Mouse (Mus musculus): ENCODE data around the gene Gfral. TPM values are rescaled to one million over a fixed set of nuclear protein-coding genes. Genes with fewer than 3 reads are reported as not detected.

Gfral gene
- total RNA-seq, 1 experiment, result not detected

DNA sequence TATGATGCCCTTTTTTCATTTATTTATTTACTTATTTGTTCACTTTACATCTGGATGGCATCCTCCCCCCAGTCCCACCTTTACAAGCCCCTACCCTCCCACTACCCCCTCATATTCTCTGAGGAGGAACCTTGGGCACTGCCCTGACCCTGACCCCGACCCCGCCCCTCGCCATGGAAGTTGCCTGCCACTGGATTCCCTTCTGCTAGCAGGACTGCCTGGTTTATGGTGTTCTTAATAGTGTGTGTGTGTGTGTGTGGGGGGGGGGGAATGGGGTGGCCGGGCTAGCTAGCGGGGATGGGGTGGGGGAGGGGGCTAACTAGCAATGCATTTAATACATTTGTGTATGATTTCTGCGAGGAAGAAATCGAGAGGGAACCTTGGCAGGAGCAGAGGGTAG is 21.4 kb upstream of the Gfral start:
- no peak overlapping the region for H3K4me3 ChIP-seq (ENCODE audit: insufficient read depth in 1 of 2, low read depth in 1 of 2, low read length in 2 of 2, poor library complexity in 1 of 2, severe bottlenecking in 1 of 2)
- no peak for DNase-seq (ENCODE audit: low read depth, low spot score)

DNA sequence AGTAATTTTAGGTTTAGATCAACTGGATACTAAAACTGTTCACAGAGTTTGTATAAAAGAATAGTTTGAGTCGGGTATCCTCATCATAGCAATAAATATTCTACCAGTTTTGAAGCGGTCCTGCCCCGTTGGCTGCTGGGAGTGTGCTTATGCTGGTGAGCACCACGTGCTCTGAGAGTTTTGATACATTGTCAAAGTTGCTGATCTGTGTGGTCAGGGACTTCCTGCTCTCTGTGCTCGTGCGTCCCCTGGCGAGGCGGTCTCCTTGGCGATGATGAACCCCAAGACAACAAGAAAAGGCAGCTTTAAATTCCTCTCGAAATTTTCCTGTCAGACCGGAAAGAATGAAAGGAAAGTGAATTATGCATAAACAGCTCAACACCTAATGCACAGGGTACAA is 16.9 kb upstream of the Gfral start:
- in situ Hi-C loops (cut with MboI; ENCODE audit: low sequenced_read_pairs in 2 of 2, unreplicated experiment in 2 of 2), result no loop called here
- Histone ChIP-seq H3K9ac (ENCODE audit: insufficient read depth, low read depth, low read length, poor library complexity, severe bottlenecking) (no peak overlapping the region), H3K27ac (ENCODE audit: insufficient read depth, low read depth, low read length, poor library complexity, severe bottlenecking) (no peak overlapping the region), H3K4me1 (ENCODE audit: control insufficient read depth in 2 of 2, insufficient read depth in 2 of 2, low read length in 2 of 2, poor library complexity in 1 of 2) (peaks cover 0 to 2% of the 10 kb centered on the region in 2 experiments; a peak in 1 of 4 replicates), H3K36me3 (ENCODE audit: control insufficient read depth, insufficient read depth, low read length, poor library complexity, severe bottlenecking) (no peaks in the 10 kb centered on the region), H3K4me3 (ENCODE audit: insufficient read depth in 1 of 2, low read depth in 1 of 2, low read length in 2 of 2, poor library complexity in 1 of 2, severe bottlenecking in 1 of 2) (no peak overlapping the region), H3K9me3 (ENCODE audit: control insufficient read depth, insufficient read depth, low read depth, low read length) (no peaks in the 10 kb centered on the region)
- TF ChIP-seq ZC3H11A (IDR thresholded peaks at IDR 0.05; ENCODE audit: borderline replicate concordance, low read depth, low read length), result no peak
- no peak for TF ChIP-seq CHD2 (IDR thresholded peaks at IDR 0.05; ENCODE audit: low read depth, low read length)
- no peak for TF ChIP-seq HCFC1 (IDR thresholded peaks at IDR 0.05; ENCODE audit: borderline replicate concordance, insufficient read depth, low read length)
- TF ChIP-seq ZNF384 (IDR thresholded peaks at IDR 0.05; ENCODE audit: low read depth, low read length), result no peak
- TF ChIP-seq MAFK (IDR thresholded peaks at IDR 0.05; ENCODE audit: insufficient read depth, low read depth, low read length), result no peak
- no peak for DNase-seq (ENCODE audit: low read depth, low spot score)

More for the DNA sequence above, 21.4 kb upstream of the Gfral start:
- no peak overlapping the region for H3K27ac ChIP-seq (ENCODE audit: insufficient read depth, low read depth, low read length, poor library complexity, severe bottlenecking)
- peaks cover 2% of the 10 kb centered on the region in 2 experiments; a peak in 1 of 4 replicates for H3K4me1 ChIP-seq (ENCODE audit: control insufficient read depth in 2 of 2, insufficient read depth in 2 of 2, low read length in 2 of 2, poor library complexity in 1 of 2)
- no peak overlapping the region for H3K9ac ChIP-seq (ENCODE audit: insufficient read depth, low read depth, low read length, poor library complexity, severe bottlenecking)
- no peaks in the 10 kb centered on the region for H3K36me3 ChIP-seq (ENCODE audit: control insufficient read depth, insufficient read depth, low read length, poor library complexity, severe bottlenecking)
- in situ Hi-C loops (cut with MboI; ENCODE audit: low sequenced_read_pairs in 2 of 2, unreplicated experiment in 2 of 2), result no loop called here
- TF ChIP-seq CHD2 (IDR thresholded peaks at IDR 0.05; ENCODE audit: low read depth, low read length), result no peak
- TF ChIP-seq ZNF384 (IDR thresholded peaks at IDR 0.05; ENCODE audit: low read depth, low read length), result no peak
- no peak for TF ChIP-seq MAFK (IDR thresholded peaks at IDR 0.05; ENCODE audit: insufficient read depth, low read depth, low read length)
- no peak for TF ChIP-seq HCFC1 (IDR thresholded peaks at IDR 0.05; ENCODE audit: borderline replicate concordance, insufficient read depth, low read length)
- no peak for TF ChIP-seq ZC3H11A (IDR thresholded peaks at IDR 0.05; ENCODE audit: borderline replicate concordance, low read depth, low read length)
- H3K9me3 ChIP-seq (ENCODE audit: control insufficient read depth, insufficient read depth, low read depth, low read length), result no peaks in the 10 kb centered on the region

DNA sequence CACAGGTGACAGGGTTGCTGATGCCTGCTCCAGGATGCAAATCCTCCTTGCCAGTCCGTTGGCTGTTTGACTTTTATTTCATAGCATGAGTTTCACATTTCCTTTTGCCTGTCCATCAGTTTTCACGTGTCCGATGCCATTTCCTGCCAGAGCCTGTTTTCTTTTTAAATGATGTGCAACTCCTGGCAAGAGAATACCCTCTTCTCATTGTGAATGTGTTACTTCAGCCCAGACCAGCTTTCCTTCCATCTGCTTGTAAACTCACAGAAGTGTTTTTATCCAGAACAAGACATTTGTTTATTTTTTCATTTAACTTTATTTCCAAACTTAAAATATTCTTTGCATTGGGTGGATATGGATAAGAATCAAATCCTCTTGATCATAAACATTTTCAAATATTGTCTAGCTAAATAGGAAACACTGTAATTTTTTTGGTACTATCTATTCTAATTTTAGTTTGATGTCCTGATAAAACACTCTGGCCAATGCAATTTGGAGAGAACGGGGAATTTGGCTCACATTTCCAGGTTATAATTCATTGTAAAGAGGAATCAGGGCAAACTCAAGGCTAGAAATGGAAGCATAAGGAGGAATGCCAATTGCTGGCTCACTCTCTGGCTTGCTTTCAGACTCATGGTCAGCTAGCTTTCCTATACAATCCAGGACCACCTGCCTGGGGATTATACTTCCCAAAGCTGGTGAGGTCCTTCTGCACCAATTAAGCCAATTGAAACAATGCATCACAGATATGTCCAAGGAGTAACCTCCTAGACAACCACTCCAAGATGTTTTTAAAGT is 3.9 kb upstream of the Gfral start:
- Histone ChIP-seq H3K36me3 (ENCODE audit: control insufficient read depth, insufficient read depth, low read length, poor library complexity, severe bottlenecking) (no peaks in the 10 kb centered on the region), H3K9me3 (ENCODE audit: control insufficient read depth, insufficient read depth, low read depth, low read length) (no peaks in the 10 kb centered on the region), H3K27ac (ENCODE audit: insufficient read depth, low read depth, low read length, poor library complexity, severe bottlenecking) (no peak overlapping the region), H3K4me1 (ENCODE audit: control insufficient read depth in 2 of 2, insufficient read depth in 2 of 2, low read length in 2 of 2, poor library complexity in 1 of 2) (no peaks in the 10 kb centered on the region), H3K9ac (ENCODE audit: insufficient read depth, low read depth, low read length, poor library complexity, severe bottlenecking) (no peak overlapping the region), H3K4me3 (ENCODE audit: insufficient read depth in 1 of 2, low read depth in 1 of 2, low read length in 2 of 2, poor library complexity in 1 of 2, severe bottlenecking in 1 of 2) (no peak overlapping the region)
- DNase-seq (ENCODE audit: low read depth, low spot score), result no peak
- no peak for TF ChIP-seq MAFK (IDR thresholded peaks at IDR 0.05; ENCODE audit: insufficient read depth, low read depth, low read length)
- no peak for TF ChIP-seq ZC3H11A (IDR thresholded peaks at IDR 0.05; ENCODE audit: borderline replicate concordance, low read depth, low read length)
- TF ChIP-seq ZNF384 (IDR thresholded peaks at IDR 0.05; ENCODE audit: low read depth, low read length), result no peak
- no peak for TF ChIP-seq CHD2 (IDR thresholded peaks at IDR 0.05; ENCODE audit: low read depth, low read length)
- TF ChIP-seq HCFC1 (IDR thresholded peaks at IDR 0.05; ENCODE audit: borderline replicate concordance, insufficient read depth, low read length), result no peak
- in situ Hi-C loops (cut with MboI; ENCODE audit: low sequenced_read_pairs in 2 of 2, unreplicated experiment in 2 of 2), result no loop called here

DNA sequence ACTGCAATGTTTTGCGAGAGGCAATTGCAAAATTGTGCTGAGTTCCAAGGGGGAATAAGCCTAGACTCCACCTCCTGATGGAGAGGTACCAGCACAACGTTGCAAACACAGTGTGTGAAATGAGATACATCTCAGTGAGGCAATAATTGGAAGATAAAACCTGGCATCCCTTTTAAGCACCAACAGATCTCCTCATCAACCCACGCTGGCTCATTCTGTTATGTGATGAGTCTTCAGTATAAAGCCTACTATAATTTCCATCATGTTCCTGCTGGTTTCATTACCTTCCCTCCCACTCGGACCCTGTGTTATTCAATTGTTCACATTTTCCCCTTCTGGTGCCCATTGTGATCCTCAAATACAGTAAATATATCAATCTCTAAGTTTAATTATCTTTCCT is 1.2 kb upstream of the Gfral start:
- Histone ChIP-seq H3K4me3 (ENCODE audit: insufficient read depth in 1 of 2, low read depth in 1 of 2, low read length in 2 of 2, poor library complexity in 1 of 2, severe bottlenecking in 1 of 2) (no peak overlapping the region), H3K27ac (ENCODE audit: insufficient read depth, low read depth, low read length, poor library complexity, severe bottlenecking) (no peak overlapping the region), H3K4me1 (ENCODE audit: control insufficient read depth in 2 of 2, insufficient read depth in 2 of 2, low read length in 2 of 2, poor library complexity in 1 of 2) (no peaks in the 10 kb centered on the region), H3K36me3 (ENCODE audit: control insufficient read depth, insufficient read depth, low read length, poor library complexity, severe bottlenecking) (no peaks in the 10 kb centered on the region), H3K9ac (ENCODE audit: insufficient read depth, low read depth, low read length, poor library complexity, severe bottlenecking) (no peak overlapping the region), H3K9me3 (ENCODE audit: control insufficient read depth, insufficient read depth, low read depth, low read length) (no peaks in the 10 kb centered on the region)
- in situ Hi-C loops (cut with MboI; ENCODE audit: low sequenced_read_pairs in 2 of 2, unreplicated experiment in 2 of 2), result no loop called here
- TF ChIP-seq HCFC1 (IDR thresholded peaks at IDR 0.05; ENCODE audit: borderline replicate concordance, insufficient read depth, low read length), result no peak
- TF ChIP-seq CHD2 (IDR thresholded peaks at IDR 0.05; ENCODE audit: low read depth, low read length), result no peak
- no peak for TF ChIP-seq ZNF384 (IDR thresholded peaks at IDR 0.05; ENCODE audit: low read depth, low read length)
- TF ChIP-seq ZC3H11A (IDR thresholded peaks at IDR 0.05; ENCODE audit: borderline replicate concordance, low read depth, low read length), result no peak
- TF ChIP-seq MAFK (IDR thresholded peaks at IDR 0.05; ENCODE audit: insufficient read depth, low read depth, low read length), result no peak
- DNase-seq (ENCODE audit: low read depth, low spot score), result no peak

Data from ES-E14 (cell line).